Mouse (Mus musculus): Measurements from ENCODE around the gene Lyz2. TPM values are rescaled to one million over a fixed set of nuclear protein-coding genes. Genes with fewer than 3 reads are reported as not detected.

Lyz2 gene
- 90.5 and 115 TPM in 2 replicates for polyA plus RNA-seq (2015; fragmentation: Nextera tagmentation; extraction: Ambion mirVana)

DNA sequence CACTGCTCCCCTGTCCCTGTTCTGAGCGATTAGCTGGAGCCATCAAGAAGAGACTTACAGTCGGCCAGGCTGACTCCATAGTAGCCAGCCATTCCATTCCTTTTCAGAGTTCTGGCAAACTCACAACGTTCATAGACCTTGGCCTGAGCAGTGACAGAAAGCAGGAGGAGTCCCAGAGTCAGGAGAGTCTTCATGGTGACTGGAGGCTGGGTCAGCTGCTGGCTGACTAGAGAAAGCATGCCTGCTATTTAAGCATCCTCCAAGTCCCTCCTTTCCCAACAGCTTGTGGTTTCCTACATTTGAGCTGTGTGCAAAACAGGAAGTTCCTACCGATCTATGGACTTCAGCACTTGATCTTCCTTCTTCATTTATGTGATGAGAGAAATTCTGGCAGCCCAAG, at the start of gene Lyz2:
Lyz2 (minus strand) TSS at position 273 of the 400 bp plus-strand sequence.
- ATAC-seq (ENCODE audit: extremely low read depth, insufficient number of reproducible peaks, low FRiP score, low TSS enrichment), result no peak
- Histone ChIP-seq H3K9ac (no peak within 1 kb of the TSS; the same call in 1 of the 2 replicates), H3K4me2 (no peak within 1 kb of the TSS), H3K27ac (replicated peaks) (0 out of 2 replicates have a peak within 1 kb of the TSS, but pooled peaks have one; percentile 3), H3K27me3 (replicated peaks) (peaks cover 21% of the 10 kb centered on the region), H3K36me3 (no peaks in the 10 kb centered on the region), H3K9me3 (no peaks in the 10 kb centered on the region), H3K4me1 (peaks cover 22% of the 10 kb centered on the region), H3K4me3 (no peak within 1 kb of the TSS)
- 37% methylated on average over 4 of the region's 4 CpGs for WGBS

GRCm38 (mm10) chr10:117330521-117330920, 48.4 kb upstream of the Lyz2 start:
- no peak overlapping the region for H3K4me3 ChIP-seq
- no peak overlapping the region for H3K27ac ChIP-seq (replicated peaks)
- no peaks in the 10 kb centered on the region for H3K36me3 ChIP-seq
- H3K9me3 ChIP-seq, result no peaks in the 10 kb centered on the region
- ATAC-seq (ENCODE audit: extremely low read depth, insufficient number of reproducible peaks, low FRiP score, low TSS enrichment), result no peak
- H3K27me3 ChIP-seq (replicated peaks), result no peaks in the 10 kb centered on the region
- H3K4me2 ChIP-seq, result no peak overlapping the region
- peaks cover 13% of the 10 kb centered on the region for H3K4me1 ChIP-seq
- no peak overlapping the region for H3K9ac ChIP-seq
- 74% methylated on average over 5 of the region's 5 CpGs for WGBS

GRCm38 (mm10) chr10:117323782-117324181, 41.7 kb upstream of the Lyz2 start:
- no peaks in the 10 kb centered on the region for H3K9me3 ChIP-seq
- H3K4me3 ChIP-seq, result no peak overlapping the region
- no peaks in the 10 kb centered on the region for H3K36me3 ChIP-seq
- no peak overlapping the region for H3K4me2 ChIP-seq
- no peaks in the 10 kb centered on the region for H3K27me3 ChIP-seq (replicated peaks)
- no peak overlapping the region for H3K9ac ChIP-seq
- no peak for ATAC-seq (ENCODE audit: extremely low read depth, insufficient number of reproducible peaks, low FRiP score, low TSS enrichment)
- 83% methylated on average over 7 of the region's 7 CpGs for WGBS
- H3K4me1 ChIP-seq, result peaks cover 8% of the 10 kb centered on the region
- no peak overlapping the region for H3K27ac ChIP-seq (replicated peaks)

DNA sequence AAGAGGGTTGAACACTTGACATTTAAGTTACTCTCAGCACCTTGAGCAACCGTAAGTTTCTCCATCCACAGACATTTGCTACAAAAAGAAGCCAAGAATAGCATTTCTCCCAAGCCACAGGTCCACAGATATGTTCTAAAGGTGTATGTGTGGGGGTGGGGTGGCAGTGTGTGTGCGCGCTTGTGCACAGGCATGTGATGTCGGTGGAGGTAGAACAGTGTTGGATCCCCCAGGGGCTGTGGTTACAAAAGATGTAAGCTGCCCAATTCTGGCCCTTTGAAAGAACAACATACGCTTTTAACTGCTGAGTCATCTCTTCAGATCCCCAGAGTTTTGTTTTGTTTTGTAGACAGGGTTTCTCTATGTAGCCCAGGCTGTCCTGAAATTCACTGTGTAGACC, 40.5 kb upstream of the Lyz2 start:
- H3K36me3 ChIP-seq, result no peaks in the 10 kb centered on the region
- no peaks in the 10 kb centered on the region for H3K9me3 ChIP-seq
- no peak for ATAC-seq (ENCODE audit: extremely low read depth, insufficient number of reproducible peaks, low FRiP score, low TSS enrichment)
- H3K4me3 ChIP-seq, result no peak overlapping the region
- H3K27me3 ChIP-seq (replicated peaks), result no peaks in the 10 kb centered on the region
- H3K4me2 ChIP-seq, result no peak overlapping the region
- 89% methylated on average over 5 of the region's 5 CpGs for WGBS
- H3K27ac ChIP-seq (replicated peaks), result no peak overlapping the region
- H3K4me1 ChIP-seq, result no peaks in the 10 kb centered on the region
- H3K9ac ChIP-seq, result no peak overlapping the region

DNA sequence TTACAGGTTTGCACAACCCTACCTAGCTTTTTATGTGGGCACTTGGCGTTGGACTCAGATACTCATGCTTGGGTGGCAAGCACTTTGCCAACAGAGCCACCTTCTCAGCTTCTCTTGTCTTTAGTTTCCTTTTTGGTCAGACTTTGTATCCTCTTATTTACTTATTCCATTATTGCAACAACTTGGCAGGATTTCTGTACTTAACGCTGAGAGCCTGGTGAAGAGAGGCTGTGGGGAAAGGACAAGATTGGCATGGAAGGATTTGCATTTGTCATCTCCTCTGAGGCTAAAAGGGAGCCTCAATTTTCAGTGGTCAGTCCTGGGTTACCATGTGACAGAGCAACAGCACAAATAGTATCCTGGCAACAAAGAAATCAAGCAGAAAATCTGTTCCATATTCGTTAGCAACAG, 38.5 kb upstream of the Lyz2 start:
- H3K36me3 ChIP-seq, result no peaks in the 10 kb centered on the region
- H3K4me1 ChIP-seq, result no peaks in the 10 kb centered on the region
- ATAC-seq (ENCODE audit: extremely low read depth, insufficient number of reproducible peaks, low FRiP score, low TSS enrichment), result no peak
- H3K27ac ChIP-seq (replicated peaks), result no peak overlapping the region
- H3K27me3 ChIP-seq (replicated peaks), result no peaks in the 10 kb centered on the region
- H3K9me3 ChIP-seq, result no peaks in the 10 kb centered on the region
- no peak overlapping the region for H3K4me3 ChIP-seq
- H3K9ac ChIP-seq, result no peak overlapping the region
- no peak overlapping the region for H3K4me2 ChIP-seq
- WGBS, result 77% methylated on average over 3 of the region's 3 CpGs

DNA sequence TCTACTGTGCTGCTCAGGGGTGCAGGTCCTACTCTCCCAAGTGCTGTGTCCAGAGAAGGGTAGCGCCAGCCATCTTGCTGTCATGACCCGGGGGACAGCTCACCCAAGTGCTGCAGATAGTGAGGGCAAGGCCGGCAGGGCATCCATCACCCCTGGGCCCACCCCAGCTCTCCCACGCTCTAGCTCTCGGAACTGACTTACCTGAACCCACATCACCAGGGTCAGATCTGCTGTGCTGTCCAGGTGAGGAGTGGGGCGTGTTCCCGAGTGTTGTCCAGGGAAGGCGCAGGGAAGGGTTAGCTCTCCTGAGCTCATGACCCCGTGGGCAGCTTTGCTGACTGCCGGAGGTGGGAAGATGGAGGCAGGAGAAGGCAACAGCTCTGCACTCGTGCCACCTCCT, 34.3 kb upstream of the Lyz2 start:
- H3K36me3 ChIP-seq, result no peaks in the 10 kb centered on the region
- H3K27me3 ChIP-seq (replicated peaks), result no peaks in the 10 kb centered on the region; the same call in 1 of the 2 replicates
- WGBS, result 77% methylated on average over 11 of the region's 11 CpGs
- H3K27ac ChIP-seq (replicated peaks), result no peak overlapping the region
- no peak overlapping the region for H3K9ac ChIP-seq
- no peaks in the 10 kb centered on the region for H3K4me1 ChIP-seq
- no peaks in the 10 kb centered on the region for H3K9me3 ChIP-seq
- no peak; the same call in 1 of the 2 replicates for ATAC-seq (ENCODE audit: extremely low read depth, insufficient number of reproducible peaks, low FRiP score, low TSS enrichment)
- H3K4me3 ChIP-seq, result no peak overlapping the region
- H3K4me2 ChIP-seq, result no peak overlapping the region

- Histone ChIP-seq H3K27me3 (replicated peaks) (no peaks in the 10 kb centered on the region; the same call in 1 of the 2 replicates), H3K4me2 (no peak overlapping the region), H3K27ac (replicated peaks) (no peak overlapping the region), H3K36me3 (no peaks in the 10 kb centered on the region), H3K4me3 (no peak overlapping the region), H3K4me1 (no peaks in the 10 kb centered on the region), H3K9ac (no peak overlapping the region), H3K9me3 (no peaks in the 10 kb centered on the region)
- ATAC-seq (ENCODE audit: extremely low read depth, insufficient number of reproducible peaks, low FRiP score, low TSS enrichment), result no peak
- 80% methylated on average over 2 of the region's 2 CpGs for WGBS
Observed at GRCm38 (mm10) chr10:117313133-117313532, 31.0 kb upstream of the Lyz2 start.

- Histone ChIP-seq H3K9ac (no peak overlapping the region), H3K4me3 (no peak overlapping the region), H3K27me3 (replicated peaks) (no peaks in the 10 kb centered on the region; the same call in 1 of the 2 replicates), H3K27ac (replicated peaks) (no peak overlapping the region), H3K4me2 (no peak overlapping the region), H3K9me3 (no peaks in the 10 kb centered on the region), H3K4me1 (no peaks in the 10 kb centered on the region), H3K36me3 (no peaks in the 10 kb centered on the region)
- ATAC-seq (ENCODE audit: extremely low read depth, insufficient number of reproducible peaks, low FRiP score, low TSS enrichment), result no peak
- 75% methylated on average over 8 of the region's 8 CpGs for WGBS
Observed at GRCm38 (mm10) chr10:117312168-117312567, 30.0 kb upstream of the Lyz2 start.

- H3K4me1 ChIP-seq, result no peaks in the 10 kb centered on the region
- no peak overlapping the region for H3K4me3 ChIP-seq
- H3K27me3 ChIP-seq (replicated peaks), result peaks cover 4% of the 10 kb centered on the region; the same call in 1 of the 2 replicates
- 75% methylated on average over 5 of the region's 5 CpGs for WGBS
- H3K4me2 ChIP-seq, result no peak overlapping the region
- H3K9ac ChIP-seq, result no peak overlapping the region
- H3K9me3 ChIP-seq, result no peaks in the 10 kb centered on the region
- H3K27ac ChIP-seq (replicated peaks), result no peak overlapping the region
- no peak for ATAC-seq (ENCODE audit: extremely low read depth, insufficient number of reproducible peaks, low FRiP score, low TSS enrichment)
- no peaks in the 10 kb centered on the region for H3K36me3 ChIP-seq
Observed at GRCm38 (mm10) chr10:117304371-117304770, 22.2 kb upstream of the Lyz2 start.

- Histone ChIP-seq H3K27ac (replicated peaks) (no peak overlapping the region), H3K27me3 (replicated peaks) (peaks cover 19% of the 10 kb centered on the region), H3K4me3 (no peak overlapping the region), H3K36me3 (no peaks in the 10 kb centered on the region), H3K4me1 (no peaks in the 10 kb centered on the region), H3K9me3 (no peaks in the 10 kb centered on the region), H3K4me2 (no peak overlapping the region), H3K9ac (no peak overlapping the region)
- ATAC-seq (ENCODE audit: extremely low read depth, insufficient number of reproducible peaks, low FRiP score, low TSS enrichment), result no peak
- WGBS, result 87% methylated on average over 1 of the region's 1 CpGs
Observed at GRCm38 (mm10) chr10:117301688-117302087, 19.6 kb upstream of the Lyz2 start.

- Histone ChIP-seq H3K4me3 (no peak overlapping the region), H3K9me3 (no peaks in the 10 kb centered on the region), H3K36me3 (no peaks in the 10 kb centered on the region), H3K27me3 (replicated peaks) (peaks cover 32% of the 10 kb centered on the region), H3K27ac (replicated peaks) (no peak overlapping the region), H3K4me2 (no peak overlapping the region), H3K9ac (no peak overlapping the region), H3K4me1 (no peaks in the 10 kb centered on the region)
- ATAC-seq (ENCODE audit: extremely low read depth, insufficient number of reproducible peaks, low FRiP score, low TSS enrichment), result no peak
- 51% methylated on average over 5 of the region's 5 CpGs for WGBS
Observed at GRCm38 (mm10) chr10:117299901-117300520, 17.9 kb upstream of the Lyz2 start.

- no peak for ATAC-seq (ENCODE audit: extremely low read depth, insufficient number of reproducible peaks, low FRiP score, low TSS enrichment)
- Histone ChIP-seq H3K36me3 (no peaks in the 10 kb centered on the region), H3K9ac (no peak overlapping the region), H3K4me3 (no peak overlapping the region), H3K9me3 (no peaks in the 10 kb centered on the region), H3K4me1 (no peaks in the 10 kb centered on the region), H3K27me3 (replicated peaks) (peaks cover 32% of the 10 kb centered on the region), H3K4me2 (no peak overlapping the region), H3K27ac (replicated peaks) (no peak overlapping the region)
- WGBS, result 81% methylated on average over 4 of the region's 4 CpGs
Observed at GRCm38 (mm10) chr10:117299106-117299505, 17.0 kb upstream of the Lyz2 start.

Data from heart, embryonic 13.5 days (tissue).